19 mouse cellular contexts compared by ENCODE assay signal in the genomic region with DNA sequence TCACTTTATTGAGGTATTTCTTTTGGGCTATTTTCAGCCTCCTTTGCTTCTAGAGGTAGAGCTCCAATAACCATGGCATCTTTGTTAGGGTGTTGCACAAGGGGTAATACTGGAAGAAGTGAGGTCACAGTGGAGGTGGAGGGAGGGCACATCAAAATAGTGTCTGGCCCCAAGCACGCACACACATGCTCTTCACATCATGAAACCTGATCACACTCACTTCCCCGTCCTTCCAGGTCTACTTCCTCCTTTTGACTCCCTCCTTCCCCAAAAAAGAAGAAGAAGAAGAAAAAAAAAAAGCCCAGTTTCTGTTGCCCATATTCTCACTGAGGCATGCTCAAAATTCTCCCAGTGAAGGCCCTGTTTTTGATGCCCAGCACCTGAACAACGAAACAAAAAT. TPM values are rescaled to one million over a fixed set of nuclear protein-coding genes. Genes with fewer than 3 reads are reported as not detected.
DNase-seq lines count a peak whose midpoint lies in the region; ATAC-seq lines count a peak whose summit lies in the region.
"Had no signal": no experiment of that assay in that cellular context is flagged by ENCODE, and none has a peak within 500 bp of the region (broad histone marks: within the 10 kb centered on the region; RNA-seq: fewer than 3 reads in every experiment).

No protein-coding gene starts in this region.

- DNase-seq in A20 (ENCODE audit: low read depth, low spot score) (peak; percentile 54), MEL-GATA-1-ER (ENCODE audit: extremely low read depth, low read depth) (peak; percentile 64)
- no peak for DNase-seq in adrenal gland, adult 8-10 months
- DNase-seq in Muller cell, postnatal 12 days (ENCODE audit: inconsistent ontology term), result no peak
- no peak for DNase-seq in natural killer cell, adult 2 months (ENCODE audit: low spot score in 2 of 2)
- DNase-seq: adrenal gland, postnatal 25 days; cerebellum, adult 18-20 months; cerebellum, adult 9-11 months; cerebellum, postnatal 36 days; gastrocnemius, adult 2 months; heart, adult 11 months; kidney, adult 11 months had no signal

- peak; percentile 89 for ATAC-seq in megakaryocyte, adult 5-6 weeks (ENCODE audit: poor library complexity, severe bottlenecking)
- ATAC-seq in neutrophil, adult 5-6 weeks (ENCODE audit: extremely low read depth, insufficient number of reproducible peaks, low FRiP score, poor library complexity, severe bottlenecking), result peak; percentile 61; the same call in 1 of the 2 replicates
- ATAC-seq: CD4-positive, CD25-positive, alpha-beta regulatory T cell, adult 4 months; forebrain, embryonic 14.5 days; hindbrain, postnatal 0 days had no signal

RNA-seq across cellular contexts. Expression of gene Gm11492, which starts 39.1 kb away (rescaled TPM):
- not detected in 2 replicates for total RNA-seq in megakaryocyte, adult 5-6 weeks (2015)
- not detected in 2 replicates for total RNA-seq in megakaryocyte, adult 5-6 weeks (2017)
- total RNA-seq in neutrophil, adult 5-6 weeks (2017), result not detected in 2 replicates
- total RNA-seq in adrenal gland, adult 8-10 months (2022), result not detected
- total RNA-seq: adrenal gland, postnatal 25 days; gastrocnemius, adult 2 months; gastrocnemius, postnatal 25 days; heart, postnatal 25 days; hindbrain, postnatal 0 days had no signal

RNA-seq across cellular contexts. Expression of gene Sept4, which starts 41.3 kb away (rescaled TPM):
- total RNA-seq in megakaryocyte, adult 5-6 weeks (2015), result 1.0 TPM in 1 of 2 replicates, not detected in the other
- total RNA-seq in megakaryocyte, adult 5-6 weeks (2017), result 0.26 and 4.6 TPM in 2 replicates
- 1.4 and 1.5 TPM in 2 replicates for total RNA-seq in neutrophil, adult 5-6 weeks (2017)
- total RNA-seq in adrenal gland, adult 8-10 months (2022), result 100 to 1,000 TPM in 1 of 4 experiments, 10 to 100 TPM in 3; 37.7 to 114 (median 64.6) TPM

Comparison
In these comparisons a context has a peak if more than half of its experiments do, and no peak if none do; other contexts are left out.
1. DNase-seq: peak in A20 (single experiment) and MEL-GATA-1-ER (single experiment); none in adrenal gland, adult 8-10 months (single experiment), Muller cell, postnatal 12 days (single experiment) and natural killer cell, adult 2 months (0 of 2).
2. RNA of gene Sept4, which starts 41.3 kb away (total RNA-seq): 37.7 to 114 TPM in adrenal gland, adult 8-10 months; 1.4 to 1.5 TPM in neutrophil, adult 5-6 weeks and 0.26 to 4.6 TPM in megakaryocyte, adult 5-6 weeks; every median in the first group is over 4 times any median in the second.